Mouse (Mus musculus) spleen, postnatal 36 days (tissue): ENCODE data around the gene Cox19.

Experiments used
- DNase-seq, 2 experiments: peaks; one replicate each; pipeline ENCODE4 v3.0.0; 2022; ENCODE audit warnings: low spot score in 2 of 2, mixed read lengths in 1 of 2

Gene Cox19

DNA sequence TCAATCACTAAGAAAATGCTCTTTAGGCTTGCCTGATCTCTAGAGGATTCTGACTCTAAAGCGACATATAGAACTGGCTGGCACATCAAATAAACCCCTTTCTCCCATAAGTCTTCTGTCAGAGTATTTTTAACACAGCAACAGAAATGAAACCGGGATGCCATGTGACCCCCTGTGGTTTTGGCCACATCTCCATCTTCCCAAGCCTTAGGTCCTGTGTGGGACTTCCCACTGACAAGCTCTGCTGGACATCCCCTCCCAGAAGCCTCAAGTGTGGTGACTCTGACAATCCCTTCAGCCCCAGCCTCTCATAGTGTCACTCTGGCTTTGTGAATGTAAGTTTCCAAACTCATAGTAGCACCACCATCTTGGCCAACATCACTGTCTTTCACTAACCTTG, 57.1 kb downstream of the Cox19 start:
- DNase-seq = no peak

DNA sequence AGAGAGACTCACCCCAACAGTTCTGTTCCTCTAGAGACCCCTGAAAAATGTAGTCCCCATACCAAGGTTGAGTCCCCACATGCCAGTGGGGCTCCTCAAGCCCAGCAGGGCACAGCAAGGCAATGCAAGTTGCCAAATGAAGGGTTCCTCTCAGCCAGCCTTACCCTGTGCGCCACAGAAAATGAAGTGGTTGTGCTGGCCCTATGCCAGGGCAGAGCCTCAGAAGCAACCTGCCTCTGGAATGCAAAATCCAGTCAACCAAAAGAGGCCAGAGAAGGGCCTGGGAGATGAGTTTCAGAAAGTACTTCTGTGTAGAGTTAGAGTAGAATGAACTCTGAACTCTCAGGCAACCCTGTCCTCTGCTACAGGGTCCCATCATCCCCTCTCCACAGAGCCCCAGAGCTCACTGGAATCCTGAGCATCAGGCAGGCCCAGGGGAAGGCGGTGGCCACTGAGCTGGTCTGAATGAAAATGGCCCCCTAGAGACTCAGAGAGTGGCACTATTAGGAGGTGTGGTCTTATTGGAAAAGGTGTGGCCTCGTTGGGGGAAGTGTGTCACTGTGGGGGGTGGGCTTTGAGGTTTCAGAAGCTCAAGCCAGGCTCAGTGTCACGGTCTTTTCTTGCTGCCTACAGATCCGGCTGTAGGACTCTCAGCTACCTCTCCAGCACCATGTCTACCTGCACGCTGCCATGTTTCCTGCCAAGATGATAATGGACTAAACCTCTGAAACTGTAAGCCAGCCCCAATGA, 59.2 kb downstream of the Cox19 start:
- DNase-seq = no peak

DNA sequence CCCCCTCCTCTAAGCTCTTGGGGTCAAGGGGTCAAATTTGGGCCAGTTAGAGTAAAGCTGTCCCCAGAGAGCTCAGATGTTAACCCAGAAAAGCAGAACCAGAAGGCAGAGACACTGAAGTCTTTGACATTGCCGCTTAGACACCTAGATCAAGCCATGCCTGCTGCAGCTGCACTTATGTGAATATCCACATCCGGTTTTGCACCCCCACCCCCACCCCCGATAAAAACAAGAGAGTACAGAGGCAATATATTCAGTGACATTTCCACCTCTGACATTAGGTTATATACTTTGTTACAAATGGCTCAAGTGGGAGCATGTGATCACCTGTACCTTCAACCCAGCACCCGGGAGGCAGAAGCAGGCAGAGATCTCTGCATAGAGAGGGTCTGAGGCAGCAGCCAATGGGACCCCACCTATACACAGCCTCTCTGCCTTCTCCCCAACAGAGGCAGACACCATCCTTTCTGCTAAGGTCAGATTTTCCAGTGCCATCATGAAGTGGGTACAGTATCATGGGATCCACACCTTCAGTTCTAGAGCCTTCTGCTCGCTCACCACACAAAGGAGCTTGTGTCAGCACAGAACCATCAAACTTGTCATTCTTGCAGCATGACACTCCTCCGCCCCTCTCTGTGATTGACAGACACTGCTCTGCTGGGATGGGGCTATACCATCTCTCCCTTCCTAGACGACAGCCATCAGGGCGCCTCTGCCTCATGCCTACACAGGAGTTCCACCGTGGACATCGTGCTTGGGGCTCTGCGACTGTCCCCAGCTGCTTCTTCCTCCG, 60.6 kb downstream of the Cox19 start:
- DNase-seq = no peak

GRCm38 (mm10) chr5:139288591-139288990, 62.6 kb downstream of the Cox19 start:
- no peak for DNase-seq

GRCm38 (mm10) chr5:139287787-139288186, 63.4 kb downstream of the Cox19 start:
- DNase-seq = no peak

GRCm38 (mm10) chr5:139287099-139287498, 64.1 kb downstream of the Cox19 start:
- DNase-seq = peak in 1 of 2 experiments; percentile 56
